Mouse (Mus musculus) right cerebral cortex, adult 18-20 months (tissue): ENCODE data around the gene Gm5415.
"Not testable (repeated sequence)": the region's sequence is repeated elsewhere in the genome, so short reads cannot be mapped to it uniquely, and the experiment has no call there.

Source experiments
- DNase-seq: peaks from one replicate; pipeline ENCODE4 v3.0.0; 2022; ENCODE audit warnings: mixed read lengths

The Gm5415 gene

DNA sequence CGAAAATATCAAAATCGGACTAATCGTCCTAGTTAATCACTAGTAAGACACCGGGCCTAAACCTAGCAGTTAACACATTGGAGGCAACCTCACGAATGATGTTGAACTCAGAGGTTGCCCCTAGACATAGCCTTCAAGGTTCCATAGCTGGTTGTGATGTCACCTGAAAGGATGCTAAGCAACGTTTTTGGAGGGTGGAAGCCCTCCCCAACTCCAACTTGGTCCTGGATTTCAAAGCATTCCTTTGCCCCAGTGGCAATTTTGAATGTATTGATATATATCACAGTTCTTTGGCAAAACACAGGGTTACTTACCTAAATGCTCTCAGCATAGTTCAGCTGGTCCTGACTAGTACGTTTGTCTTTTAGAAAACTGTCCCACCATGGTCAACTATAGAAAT, at the start of gene Gm5415:
Gene Gm5415, minus strand, starts transcription at position 101 of the 400 bp plus-strand sequence.
- DNase-seq, result not testable (repeated sequence)

- no peak for DNase-seq
These were observed 21.8 kb upstream of the Gm5415 start for GRCm38 (mm10) chr1:32568901-32569300.

GRCm38 (mm10) chr1:32553925-32554324, 6.8 kb upstream of the Gm5415 start:
- peak; percentile 20 for DNase-seq

DNA sequence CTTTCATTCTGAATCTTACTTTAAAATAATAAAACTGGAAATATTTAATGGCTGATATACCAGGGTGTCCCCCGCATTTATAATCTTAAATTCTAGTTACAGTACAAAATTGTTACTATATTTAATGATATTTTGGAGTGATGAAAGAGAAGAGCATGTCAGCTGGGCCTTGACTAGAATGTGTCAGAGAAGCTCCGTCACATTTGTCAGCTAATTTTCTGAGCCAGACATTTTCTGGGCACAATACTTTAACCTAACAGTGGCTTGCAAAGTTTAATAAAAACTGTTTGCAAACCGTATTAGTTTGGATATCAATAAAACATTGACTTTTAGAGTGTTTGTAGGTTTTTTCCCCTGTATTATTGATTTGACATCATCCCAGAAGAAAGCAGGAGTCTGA, 6.4 kb upstream of the Gm5415 start:
- DNase-seq, result no peak

DNA sequence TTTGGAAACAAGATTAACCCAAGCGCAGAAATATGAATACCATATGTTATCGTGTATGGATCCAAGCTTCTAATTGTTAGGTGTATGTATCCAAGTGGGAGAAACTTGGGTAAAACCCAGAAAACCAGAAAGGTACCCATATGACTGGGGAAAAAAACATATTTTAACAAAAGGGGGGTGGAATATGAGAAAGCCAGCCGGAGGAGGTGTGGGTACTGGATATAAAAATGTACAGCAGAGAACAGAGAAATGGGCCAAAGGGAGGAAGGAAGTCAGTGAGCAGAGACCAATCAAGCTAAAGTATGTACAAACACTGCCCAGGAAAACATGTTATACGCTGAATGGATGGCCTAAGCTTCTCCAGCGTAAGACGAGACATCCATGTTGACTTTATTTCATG, 43.7 kb downstream of the Gm5415 start:
- DNase-seq, result peak; percentile 64
